Mouse (Mus musculus) forebrain, embryonic 12.5 days (tissue): ENCODE measurements around the gene Asf1b. TPM values are rescaled to one million over a fixed set of nuclear protein-coding genes. Genes with fewer than 3 reads are reported as not detected.
"Not testable (repeated sequence)": the region's sequence is repeated elsewhere in the genome, so short reads cannot be mapped to it uniquely, and the experiment has no call there.

ENCODE experiments used
- ATAC-seq: fragments of 200-750 bp; cut with Nextera tagmentation; 2 replicates; pipeline ENCODE4 v1.8.0; 2017; ENCODE audit warnings: moderate TSS enrichment; ENCODE audit not compliant: low FRiP score
- H3K27ac ChIP-seq: fragments of 300-500 bp; sonication (generic); 2 replicates; pipeline ENCODE4 v1.5.1; 2016; ENCODE audit warnings: mild to moderate bottlenecking
- H3K27me3 ChIP-seq: fragments of 300-500 bp; sonication (generic); 2 replicates; pipeline ENCODE4 v1.6.1; 2016; ENCODE audit warnings: mild to moderate bottlenecking
- H3K36me3 ChIP-seq: fragments of 300-500 bp; sonication (generic); replicated peaks from 2 replicates; pipeline ENCODE4 v1.6.1; 2016; ENCODE audit warnings: mild to moderate bottlenecking
- H3K4me1 ChIP-seq: fragments of 300-500 bp; sonication (generic); 2 replicates; pipeline ENCODE4 v1.6.1; 2016
- H3K4me2 ChIP-seq: fragments of 300-500 bp; sonication (generic); 2 replicates; pipeline ENCODE4 v1.6.1; 2016; ENCODE audit warnings: mild to moderate bottlenecking, moderate library complexity
- H3K4me3 ChIP-seq: fragments of 300-500 bp; sonication (generic); replicated peaks from 2 replicates; pipeline ENCODE4 v1.5.1; 2016; ENCODE audit warnings: mild to moderate bottlenecking
- H3K9ac ChIP-seq: fragments of 300-500 bp; sonication (generic); 2 replicates; pipeline ENCODE4 v1.6.1; 2016; ENCODE audit warnings: mild to moderate bottlenecking
- H3K9me3 ChIP-seq: fragments of 300-500 bp; sonication (generic); 2 replicates; pipeline ENCODE4 v1.6.1; 2016
- WGBS: fragments of 180-500 bp; shearing (Covaris S2); methylation state at CpG from one replicate; pipeline ENCODE4 v1.1.7; 2016; 5-methylcytosine and 5-hydroxymethylcytosine counted together
- polyA plus RNA-seq: library from polyadenylated mRNA; unstranded; fragments of >200 nt; fragmentation: Nextera tagmentation; extraction: Ambion mirVana; gene quantifications from 2 replicates; pipeline ENCODE4 v1.2.1, GENCODE M21; 2016

Asf1b gene
- polyA plus RNA-seq, 1 experiment from 2014 or later: 59.0 TPM

GRCm38 (mm10) chr8:83981533-83981932, 26.2 kb downstream of the Asf1b start:
- WGBS: 97% methylated on average over 7 of the region's 7 CpGs
- no peak overlapping the region for H3K27ac ChIP-seq
- H3K36me3 ChIP-seq: peaks cover 60% of the 10 kb centered on the region
- no peak overlapping the region for H3K4me2 ChIP-seq
- no peaks in the 10 kb centered on the region for H3K27me3 ChIP-seq
- no peak overlapping the region for H3K9ac ChIP-seq
- no peak overlapping the region for H3K4me3 ChIP-seq
- peaks cover 19% of the 10 kb centered on the region for H3K4me1 ChIP-seq
- H3K9me3 ChIP-seq: no peaks in the 10 kb centered on the region
- no peak for ATAC-seq

- 89% methylated on average over 4 of the region's 4 CpGs for WGBS
- Histone ChIP-seq H3K4me3 (no peak overlapping the region), H3K27me3 (no peaks in the 10 kb centered on the region), H3K9me3 (no peaks in the 10 kb centered on the region), H3K36me3 (peaks cover 69% of the 10 kb centered on the region), H3K4me1 (peaks cover 11% of the 10 kb centered on the region), H3K9ac (no peak overlapping the region), H3K4me2 (no peak overlapping the region), H3K27ac (no peak overlapping the region)
- no peak for ATAC-seq
Observed at GRCm38 (mm10) chr8:83982449-83982848, 27.1 kb downstream of the Asf1b start.

GRCm38 (mm10) chr8:83983222-83983621, 27.9 kb downstream of the Asf1b start:
- H3K9me3 ChIP-seq, H3K27me3 ChIP-seq, H3K4me3 ChIP-seq, H3K4me2 ChIP-seq, H3K4me1 ChIP-seq, ATAC-seq, H3K9ac ChIP-seq, H3K27ac ChIP-seq: not testable (repeated sequence)
- 97% methylated on average over 2 of the region's 2 CpGs for WGBS
- peaks cover 76% of the 10 kb centered on the region for H3K36me3 ChIP-seq

GRCm38 (mm10) chr8:83989243-83989642, 33.9 kb downstream of the Asf1b start:
- Histone ChIP-seq H3K27ac (no peak overlapping the region), H3K27me3 (no peaks in the 10 kb centered on the region), H3K4me1 (no peaks in the 10 kb centered on the region), H3K4me2 (no peak overlapping the region), H3K36me3 (peaks cover 85% of the 10 kb centered on the region), H3K9me3 (no peaks in the 10 kb centered on the region), H3K9ac (no peak overlapping the region), H3K4me3 (no peak overlapping the region)
- no peak for ATAC-seq
- WGBS: 92% methylated on average over 7 of the region's 7 CpGs

- ATAC-seq: no peak
- Histone ChIP-seq H3K4me3 (no peak overlapping the region), H3K9ac (no peak overlapping the region), H3K4me1 (no peaks in the 10 kb centered on the region), H3K27me3 (no peaks in the 10 kb centered on the region), H3K9me3 (no peaks in the 10 kb centered on the region), H3K27ac (no peak overlapping the region), H3K4me2 (no peak overlapping the region), H3K36me3 (peaks cover 82% of the 10 kb centered on the region)
- 95% methylated on average over 14 of the region's 14 CpGs for WGBS
Observed at GRCm38 (mm10) chr8:83990170-83990569, 34.9 kb downstream of the Asf1b start.

GRCm38 (mm10) chr8:83992488-83992887, 37.2 kb downstream of the Asf1b start:
- Histone ChIP-seq H3K9me3 (no peaks in the 10 kb centered on the region), H3K9ac (no peak overlapping the region), H3K27me3 (no peaks in the 10 kb centered on the region), H3K4me3 (no peak overlapping the region), H3K36me3 (peaks cover 62% of the 10 kb centered on the region), H3K4me2 (no peak overlapping the region), H3K27ac (no peak overlapping the region), H3K4me1 (peaks cover 10% of the 10 kb centered on the region)
- WGBS: 89% methylated on average over 2 of the region's 2 CpGs
- no peak for ATAC-seq

GRCm38 (mm10) chr8:83994030-83994429, 38.7 kb downstream of the Asf1b start:
- WGBS: 94% methylated on average over 3 of the region's 3 CpGs
- no peak overlapping the region for H3K27ac ChIP-seq
- no peaks in the 10 kb centered on the region for H3K27me3 ChIP-seq
- H3K9me3 ChIP-seq: no peaks in the 10 kb centered on the region
- ATAC-seq: no peak
- peaks cover 18% of the 10 kb centered on the region for H3K4me1 ChIP-seq
- H3K4me3 ChIP-seq: no peak overlapping the region
- no peak overlapping the region for H3K9ac ChIP-seq
- no peak overlapping the region for H3K4me2 ChIP-seq
- peaks cover 47% of the 10 kb centered on the region for H3K36me3 ChIP-seq

- H3K9ac ChIP-seq: peak overlapping the region; percentile 89; the same call in 1 of the 2 replicates
- peak; percentile 17; the same call in 1 of the 2 replicates for ATAC-seq
- H3K27me3 ChIP-seq: peaks cover 19% of the 10 kb centered on the region
- peaks cover 28% of the 10 kb centered on the region for H3K4me1 ChIP-seq
- peak overlapping the region; percentile 88 for H3K4me3 ChIP-seq
- H3K36me3 ChIP-seq: peaks cover 42% of the 10 kb centered on the region
- peak overlapping the region; percentile 98; the same call in 1 of the 2 replicates for H3K27ac ChIP-seq
- peak overlapping the region; percentile 80 for H3K4me2 ChIP-seq
- no peaks in the 10 kb centered on the region for H3K9me3 ChIP-seq
- WGBS: 10% methylated on average over 12 of the region's 12 CpGs
Observed at GRCm38 (mm10) chr8:83995973-83996372, 40.7 kb downstream of the Asf1b start.

- WGBS: under 1% methylated on average over 56 of the region's 103 CpGs
- H3K4me1 ChIP-seq: peaks cover 36% of the 10 kb centered on the region
- peak; percentile 80 for ATAC-seq
- H3K4me2 ChIP-seq: peak overlapping the region; percentile 80
- peak overlapping the region; percentile 89 for H3K9ac ChIP-seq
- no peaks in the 10 kb centered on the region for H3K9me3 ChIP-seq
- peaks cover 38% of the 10 kb centered on the region for H3K36me3 ChIP-seq
- H3K27me3 ChIP-seq: peaks cover 28% of the 10 kb centered on the region
- H3K4me3 ChIP-seq: peak overlapping the region; percentile 88
- peak overlapping the region; percentile 98 for H3K27ac ChIP-seq
Observed at GRCm38 (mm10) chr8:83996567-83997505, 41.5 kb downstream of the Asf1b start.

GRCm38 (mm10) chr8:83997511-83998141, 42.3 kb downstream of the Asf1b start, which contains the start of gene Samd1:
Gene Samd1, plus strand, starts transcription at chr8:83997672.
- Histone ChIP-seq H3K4me2 (peak within 1 kb of the TSS; percentile 82), H3K27me3 (peaks cover 35% of the 10 kb centered on the region), H3K9me3 (no peaks in the 10 kb centered on the region), H3K27ac (peak within 1 kb of the TSS; percentile 98), H3K9ac (peak within 1 kb of the TSS; percentile 89), H3K4me3 (peak within 1 kb of the TSS; percentile 88), H3K36me3 (peaks cover 37% of the 10 kb centered on the region), H3K4me1 (peaks cover 36% of the 10 kb centered on the region)
- ATAC-seq: peak; percentile 22; the same call in 1 of the 2 replicates
- under 1% methylated on average over 58 of the region's 112 CpGs for WGBS

- WGBS: under 1% methylated on average over 86 of the region's 92 CpGs
- peak overlapping the region; percentile 88 for H3K4me3 ChIP-seq
- H3K4me2 ChIP-seq: peak overlapping the region; percentile 82
- peak overlapping the region; percentile 88 for H3K27ac ChIP-seq
- H3K36me3 ChIP-seq: peaks cover 34% of the 10 kb centered on the region
- peak; percentile 21; the same call in 1 of the 2 replicates for ATAC-seq
- H3K4me1 ChIP-seq: peaks cover 36% of the 10 kb centered on the region
- peak overlapping the region; percentile 87 for H3K9ac ChIP-seq
- H3K27me3 ChIP-seq: peaks cover 43% of the 10 kb centered on the region
- no peaks in the 10 kb centered on the region for H3K9me3 ChIP-seq
Observed at GRCm38 (mm10) chr8:83998231-83999056, 43.1 kb downstream of the Asf1b start.
